Mouse (Mus musculus) kidney, adult 11 months (tissue): ENCODE measurements around the gene Spata45.
A peak's percentile ranks its signal among the peaks of the same experiment; 100 is the strongest.

Experiments used
- DNase-seq: peaks from one replicate; pipeline ENCODE4 v3.0.0; 2022

The Spata45 gene

DNA sequence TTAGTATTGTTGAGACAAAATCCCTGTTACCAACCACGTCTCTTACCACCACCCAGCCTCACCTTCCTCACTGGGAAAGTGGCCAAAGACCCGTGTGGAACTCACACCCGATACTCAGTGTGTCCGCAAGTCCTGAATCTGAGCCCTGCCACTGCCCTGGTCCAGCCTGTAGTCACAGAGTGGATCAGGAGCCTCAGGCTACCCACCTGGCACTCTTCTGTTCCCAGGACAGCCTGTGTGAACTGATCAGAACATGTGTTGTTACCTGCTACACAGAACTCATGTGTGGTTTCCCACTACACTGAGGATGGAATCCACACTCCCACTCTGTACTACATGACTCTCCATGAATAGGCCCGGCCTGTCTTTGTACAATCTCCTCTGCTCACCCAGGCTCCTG lies 5.7 kb downstream of the Spata45 start:
- no peak for DNase-seq

DNA sequence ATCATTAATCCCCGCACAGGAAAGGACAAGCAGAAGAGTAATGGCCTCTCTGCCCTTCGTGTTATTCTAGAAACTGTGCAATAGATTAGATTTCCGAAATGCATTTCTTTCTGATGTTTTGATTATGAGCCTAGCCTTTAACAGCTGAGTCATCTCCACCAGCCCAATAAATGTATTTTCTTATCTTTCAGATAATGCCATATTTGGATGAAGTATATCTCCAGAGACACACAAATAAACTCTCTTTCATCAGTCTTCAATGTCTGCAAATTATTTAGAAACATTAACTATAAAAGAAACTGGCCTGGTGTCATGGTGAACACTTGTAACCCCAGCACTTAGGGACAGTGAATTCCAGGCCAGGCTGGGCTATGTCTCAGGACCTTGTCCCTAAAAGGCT lies 6.2 kb downstream of the Spata45 start:
- DNase-seq, result no peak

DNA sequence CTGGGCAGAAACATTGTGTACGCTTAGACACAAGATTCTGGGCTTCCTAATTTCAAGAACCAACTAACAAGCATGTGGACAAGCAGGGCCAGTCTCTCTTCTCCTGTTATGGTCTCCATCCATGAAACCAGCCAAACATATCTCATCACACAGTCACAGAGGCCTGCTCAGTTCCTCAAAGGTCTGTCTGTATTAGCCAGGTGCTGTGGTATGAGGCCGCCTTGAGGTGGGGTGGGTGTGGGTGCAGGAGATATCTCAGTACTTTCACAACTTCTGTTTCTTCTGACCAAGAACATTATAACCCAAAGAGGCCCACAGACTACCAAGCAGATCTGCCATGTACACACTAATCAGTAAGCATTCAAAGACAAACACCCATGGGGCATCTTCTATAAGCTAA lies 8.8 kb downstream of the Spata45 start:
- DNase-seq, result no peak

- peak; percentile 49 for DNase-seq
Measured at GRCm38 (mm10) chr1:191046231-191046824, 9.9 kb downstream of the Spata45 start.

DNA sequence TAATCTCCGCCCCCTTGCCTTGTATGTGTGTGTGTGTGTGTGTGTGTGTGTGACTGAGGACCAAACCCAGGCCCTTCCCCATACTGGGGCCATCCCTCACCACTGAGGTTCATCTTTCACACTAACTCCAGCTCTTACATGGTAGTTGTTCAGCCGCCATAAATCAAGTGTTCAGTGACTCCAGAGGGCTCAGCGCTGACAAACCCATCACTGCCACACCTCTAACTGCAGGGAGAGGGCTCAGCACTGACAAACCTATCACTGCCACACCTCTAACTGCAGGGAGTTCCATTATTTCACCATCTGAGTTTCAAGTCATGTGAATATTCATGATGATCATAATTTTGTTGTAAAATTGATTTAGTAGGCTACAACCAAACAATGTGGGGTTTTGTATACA lies 17.1 kb downstream of the Spata45 start:
- DNase-seq, result no peak

DNA sequence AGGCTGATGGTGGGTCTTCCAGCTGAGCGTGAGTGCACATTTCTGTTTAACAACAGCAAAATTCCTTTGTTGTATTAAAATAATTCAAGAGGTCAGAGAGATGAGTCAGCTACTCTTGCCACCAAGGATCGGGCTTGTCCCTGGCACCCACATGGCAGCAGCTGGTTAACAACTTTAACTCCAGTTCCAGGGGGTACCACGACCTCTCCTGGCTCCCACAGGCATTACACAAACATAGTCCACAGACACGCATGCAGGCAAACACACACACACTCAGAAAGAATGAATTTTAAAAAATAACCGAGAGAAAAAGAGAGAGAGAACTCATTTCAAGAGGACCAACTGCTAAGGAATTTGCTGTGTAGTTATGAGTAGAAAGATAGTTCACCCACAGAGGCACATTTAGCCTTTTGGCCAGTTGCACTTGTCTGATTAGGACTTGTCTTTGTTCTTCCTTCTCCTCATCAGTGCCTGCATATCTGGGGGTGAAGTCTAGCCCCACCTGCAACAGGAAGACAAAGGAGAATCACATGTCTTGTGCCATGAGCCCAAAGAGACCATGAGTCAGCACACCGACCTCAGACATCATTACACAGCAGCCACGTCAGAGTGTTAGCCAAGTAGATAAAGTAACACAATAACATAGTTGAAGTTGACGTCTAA lies 18.6 kb downstream of the Spata45 start:
- no peak for DNase-seq

DNA sequence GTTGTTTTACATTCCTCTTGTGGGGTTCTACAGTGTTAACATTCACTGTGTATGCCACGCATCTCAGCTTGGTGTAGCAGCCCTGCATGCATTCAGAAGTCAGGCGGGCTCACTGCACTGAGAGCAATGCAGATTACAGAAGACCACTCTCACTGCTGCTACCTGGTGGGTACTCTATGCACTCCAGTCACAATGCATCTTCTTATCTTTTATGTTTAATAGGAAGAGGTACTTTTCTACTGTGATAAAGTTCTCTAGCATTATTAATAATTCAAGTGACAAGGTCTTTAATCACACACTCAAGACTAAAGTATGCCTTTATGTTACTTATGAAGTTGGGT lies 19.1 kb downstream of the Spata45 start:
- no peak for DNase-seq

DNA sequence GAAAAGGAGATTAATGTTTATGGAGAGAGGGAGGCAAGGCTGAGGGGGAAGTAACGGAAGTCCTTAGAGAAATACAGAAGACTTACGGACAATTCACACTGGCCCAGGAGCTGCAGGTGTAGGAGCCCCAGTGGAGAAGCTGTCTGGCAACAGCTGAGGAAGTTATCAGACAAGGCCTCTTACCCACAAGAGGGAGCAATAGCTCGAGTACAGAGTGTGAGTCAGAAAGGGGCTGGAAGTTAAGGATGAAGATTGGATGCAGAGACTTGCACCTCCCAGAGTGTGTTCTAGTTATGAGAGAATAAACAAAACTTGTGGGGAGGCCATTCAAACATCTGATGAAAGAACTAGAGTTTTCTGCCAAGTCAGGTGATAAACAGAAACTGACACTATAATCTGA lies 21.0 kb downstream of the Spata45 start:
- no peak for DNase-seq

- DNase-seq, result no peak
Measured at GRCm38 (mm10) chr1:191062241-191062780, 25.9 kb downstream of the Spata45 start.

DNA sequence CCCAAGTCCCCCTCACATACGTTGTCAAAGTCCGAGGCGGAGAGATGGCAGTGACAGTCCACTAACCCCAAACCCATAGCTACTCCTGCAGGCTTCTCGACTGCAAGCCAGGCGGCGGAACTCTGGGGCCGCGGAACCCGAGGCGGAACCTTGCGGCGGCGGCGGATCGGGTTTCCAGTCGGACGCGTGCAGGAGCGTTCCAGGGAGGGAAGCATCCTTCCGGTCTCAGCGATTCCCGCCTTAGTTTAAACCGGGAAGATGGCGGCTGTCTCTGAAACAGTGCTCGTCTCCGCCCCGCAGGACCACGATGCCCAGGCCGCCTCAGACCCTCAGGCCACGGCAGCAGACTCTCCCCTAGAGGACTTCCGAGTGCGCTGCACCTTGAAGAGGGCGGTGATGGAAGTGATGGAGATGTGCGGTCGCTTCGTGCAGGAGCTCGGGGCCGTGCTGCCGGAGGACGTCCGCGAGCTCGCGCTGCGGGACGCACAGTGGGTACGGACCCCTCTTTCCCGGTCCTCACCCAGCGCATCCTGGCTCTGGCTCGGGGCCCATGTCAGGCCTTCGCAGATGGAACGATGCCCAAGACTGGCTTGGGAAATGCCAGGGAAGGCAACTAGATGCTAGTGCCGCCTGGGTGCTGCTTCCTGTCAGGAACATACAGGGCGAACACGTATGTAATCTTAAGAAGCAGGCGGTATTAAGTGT lies 26.5 kb downstream of the Spata45 start, which contains the start of the genes Tatdn3 and Nsl1:
Tatdn3 (minus strand) TSS at position 152 of the 705 bp plus-strand sequence.
Nsl1 (plus strand) TSS at position 232 of the 705 bp plus-strand sequence.
- peak; percentile 80 for DNase-seq

DNA sequence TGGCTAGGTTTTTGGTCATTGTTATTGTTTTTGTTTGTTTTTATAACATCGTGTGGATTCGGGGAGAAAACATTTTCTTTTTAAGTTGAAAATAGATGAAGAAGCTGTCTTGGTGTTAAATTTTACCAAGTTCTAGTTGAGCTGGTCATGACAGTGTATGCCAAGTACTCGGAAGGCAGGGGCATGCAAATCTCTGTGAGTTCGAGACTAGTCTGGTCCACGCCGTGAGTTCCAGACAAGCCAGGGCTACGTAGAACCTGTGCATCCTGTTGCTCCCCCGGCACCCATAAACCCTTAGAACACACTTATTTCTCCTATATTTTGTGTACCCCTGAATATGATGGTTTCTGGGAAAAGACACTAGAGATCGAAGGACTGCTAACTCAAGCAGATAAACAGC lies 27.3 kb downstream of the Spata45 start:
- no peak for DNase-seq

GRCm38 (mm10) chr1:191064535-191064934 lies 28.1 kb downstream of the Spata45 start:
- DNase-seq, result no peak

DNA sequence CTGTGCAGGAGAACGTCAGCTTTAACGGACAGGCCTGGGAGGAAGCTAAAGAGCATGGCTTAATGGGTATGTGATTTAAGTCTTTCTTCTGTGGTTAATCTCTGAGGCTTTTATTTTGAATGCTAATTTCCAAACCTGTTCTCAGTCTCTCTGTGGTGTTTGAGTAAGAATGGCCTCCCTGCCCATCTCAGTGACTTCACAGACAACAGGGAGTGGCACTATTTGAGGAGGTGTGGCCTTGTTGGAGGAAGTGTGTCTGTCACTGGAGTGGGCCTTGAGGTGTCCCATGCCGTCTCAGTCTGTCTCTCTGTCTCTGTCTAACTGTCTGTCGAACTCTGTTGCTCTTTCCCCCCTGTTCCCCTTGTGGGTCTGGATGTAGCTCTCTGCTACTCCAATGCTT lies 28.7 kb downstream of the Spata45 start:
- DNase-seq, result no peak

DNA sequence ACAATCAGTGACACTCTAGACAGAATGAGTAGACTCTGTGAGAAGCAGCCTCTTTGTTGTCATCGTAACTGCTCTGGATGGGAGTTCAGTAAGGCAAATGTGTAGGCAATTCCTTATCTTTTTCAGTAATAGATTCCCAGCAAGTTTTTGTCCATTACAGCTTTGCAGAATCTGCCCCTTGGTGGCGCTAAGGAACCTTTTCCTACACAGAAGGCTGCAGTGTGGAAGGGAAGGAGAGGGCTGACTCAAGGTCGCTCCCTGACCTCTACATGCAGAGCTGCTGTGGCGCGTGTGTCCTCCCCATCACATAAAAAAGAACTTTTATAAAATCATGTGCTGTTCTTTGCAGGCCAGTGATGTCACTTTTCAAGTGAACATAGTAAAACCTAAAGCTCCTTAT lies 31.9 kb downstream of the Spata45 start:
- DNase-seq, result no peak

GRCm38 (mm10) chr1:191070259-191070658 lies 33.8 kb downstream of the Spata45 start:
- no peak for DNase-seq

GRCm38 (mm10) chr1:191071613-191072012 lies 35.2 kb downstream of the Spata45 start:
- no peak for DNase-seq

GRCm38 (mm10) chr1:191072329-191072913 lies 36.0 kb downstream of the Spata45 start:
- DNase-seq, result peak; percentile 26

- DNase-seq, result peak; percentile 86
Measured at GRCm38 (mm10) chr1:191073001-191073400, 36.6 kb downstream of the Spata45 start.

- no peak for DNase-seq
Measured at GRCm38 (mm10) chr1:191073486-191073885, 37.0 kb downstream of the Spata45 start.

DNA sequence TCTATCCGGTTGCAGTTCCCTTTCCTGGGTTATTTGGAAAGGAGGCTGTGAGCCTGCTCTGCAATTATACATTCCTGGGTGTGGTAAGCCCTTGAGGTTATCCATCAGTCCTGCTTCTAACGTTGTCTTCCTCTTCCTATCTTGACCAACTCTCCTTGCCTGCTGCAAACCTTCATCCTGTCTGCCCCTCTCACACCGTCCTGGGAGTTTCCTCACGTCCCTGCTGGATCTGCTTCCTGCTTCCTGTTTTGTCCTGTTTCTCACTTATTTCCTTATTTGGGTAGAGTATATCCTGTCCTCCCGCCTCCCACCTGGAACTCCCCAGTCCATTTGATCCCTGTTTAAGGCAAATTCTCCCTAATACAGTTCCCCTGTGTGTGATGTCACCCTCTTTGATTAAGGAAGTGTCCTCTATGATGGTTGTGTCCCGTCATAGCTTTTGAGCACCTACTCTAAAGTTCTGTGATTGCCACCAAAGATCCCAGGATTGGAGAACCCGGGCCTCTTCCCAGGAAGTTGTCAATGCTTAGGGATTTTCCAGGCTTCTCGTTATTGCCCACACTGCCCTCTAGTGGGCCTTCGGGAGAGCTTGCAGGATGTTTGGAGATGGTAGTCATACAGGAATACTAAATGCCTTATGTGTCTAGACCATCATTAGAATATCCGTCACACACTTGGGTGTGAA lies 38.9 kb downstream of the Spata45 start:
- peak; percentile 53 for DNase-seq

DNA sequence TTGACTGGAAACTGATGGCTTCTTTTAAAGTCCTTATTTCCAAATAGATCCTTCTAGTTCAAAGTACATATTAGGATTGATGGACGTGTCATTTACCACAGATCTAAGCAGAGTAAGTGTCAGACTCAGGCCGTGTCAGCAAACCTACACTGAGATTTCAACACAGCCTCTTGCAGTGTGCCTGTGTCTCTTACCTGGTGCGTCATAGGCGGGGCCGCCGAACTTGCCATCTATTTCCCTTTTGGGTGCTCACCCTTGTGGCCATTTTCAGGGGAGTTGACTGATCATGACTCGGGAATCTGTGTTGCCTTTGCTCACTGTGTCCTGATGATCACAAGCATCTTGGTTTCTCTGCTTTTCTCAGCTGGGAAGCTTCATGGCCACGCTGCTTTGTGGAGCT lies 46.8 kb downstream of the Spata45 start:
- no peak for DNase-seq

DNA sequence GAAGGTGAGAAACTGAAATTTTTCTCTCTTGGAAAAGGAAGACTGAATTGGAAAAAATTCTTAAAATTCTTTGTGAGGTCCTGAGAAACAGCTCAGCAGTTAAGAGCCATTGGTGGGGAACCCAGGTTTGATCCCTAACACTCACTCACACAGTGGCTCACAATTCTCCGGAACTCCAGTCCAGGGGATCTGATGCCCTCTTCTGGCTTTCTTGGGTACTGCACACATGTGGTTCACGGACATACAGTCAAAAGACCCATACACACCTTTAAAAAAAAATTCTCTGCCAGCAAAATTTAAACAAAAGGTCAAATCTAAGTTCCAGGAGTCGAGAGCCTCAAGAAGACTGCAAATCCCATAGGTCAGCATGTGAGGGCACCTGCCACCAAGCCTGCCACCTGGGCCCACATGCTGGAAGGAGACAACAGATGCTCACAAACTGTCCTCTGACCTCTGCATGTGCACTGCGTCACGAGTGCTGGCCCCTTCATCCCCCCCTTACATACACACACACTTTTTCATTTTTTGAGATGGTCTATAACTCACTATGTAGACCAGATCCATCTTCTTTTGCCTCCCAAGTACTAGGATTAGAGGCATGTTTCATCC lies 48.6 kb downstream of the Spata45 start:
- peak; percentile 23 for DNase-seq

DNA sequence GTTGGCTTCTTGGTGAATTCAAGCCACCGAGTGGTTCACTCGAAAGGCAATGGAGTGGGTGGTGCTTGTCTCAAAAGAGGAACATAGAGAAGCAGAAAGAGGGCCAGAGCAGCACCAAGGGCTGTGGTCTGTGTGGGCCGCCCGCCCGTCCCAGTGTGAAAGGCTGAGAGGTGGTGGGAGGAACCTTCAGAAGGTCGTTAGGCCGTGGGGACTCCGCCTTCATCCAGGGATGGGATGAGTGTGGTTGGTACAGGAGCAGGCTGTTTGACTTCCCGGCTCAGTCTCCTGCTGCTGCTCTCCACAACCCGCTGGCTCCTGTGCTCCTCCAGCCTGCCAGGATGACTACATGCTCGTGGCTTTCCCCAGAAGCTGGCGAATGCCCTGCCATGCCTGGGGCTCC lies 49.2 kb downstream of the Spata45 start:
- no peak for DNase-seq
